Mouse (Mus musculus): ENCODE data around the gene Gpatch1. TPM values are rescaled to one million over a fixed set of nuclear protein-coding genes. Genes with fewer than 3 reads are reported as not detected.
"Not testable (repeated sequence)": the region's sequence is repeated elsewhere in the genome, so short reads cannot be mapped to it uniquely, and the experiment has no call there.

Gene Gpatch1
- polyA plus RNA-seq, 2 experiments = 3.7 to 5.4 TPM

DNA sequence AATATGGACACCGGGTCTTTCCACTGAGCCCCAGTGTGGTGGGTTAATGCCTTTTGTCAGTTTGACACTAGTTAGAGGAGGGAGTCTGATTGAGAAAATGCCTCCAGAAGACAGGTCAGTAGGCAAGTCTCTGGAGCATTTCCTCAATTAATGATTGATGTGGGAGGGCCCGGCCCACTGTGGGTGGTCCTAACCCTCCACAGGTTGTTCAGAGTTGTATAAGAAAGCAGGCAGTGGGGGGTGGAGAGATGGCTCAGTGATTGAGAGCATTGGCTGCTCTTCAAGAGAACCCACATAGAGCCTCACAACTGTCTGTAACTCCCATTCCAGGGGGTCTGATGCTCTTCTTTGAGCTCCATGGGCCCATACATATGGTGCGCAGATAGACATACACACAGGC lies 13.3 kb upstream of the Gpatch1 start:
- no peaks in the 10 kb centered on the region for H3K36me3 ChIP-seq (replicated peaks; ENCODE audit: control insufficient read depth, insufficient read depth, low read depth)
- H3K9me3 ChIP-seq (ENCODE audit: control insufficient read depth, low read length) = no peaks in the 10 kb centered on the region
- no peak overlapping the region for H3K4me3 ChIP-seq (ENCODE audit: insufficient read depth in 1 of 2, low read depth in 2 of 2, low read length in 2 of 2)
- H3K27ac ChIP-seq = no peak overlapping the region
- peaks cover 32% of the 10 kb centered on the region for H3K27me3 ChIP-seq (ENCODE audit: control insufficient read depth, insufficient read depth, low read length)
- TF ChIP-seq EP300 (IDR thresholded peaks at IDR 0.05; ENCODE audit: low read depth) = no peak
- TF ChIP-seq CTCF (IDR thresholded peaks at IDR 0.05; ENCODE audit: low read depth) = no peak
- peaks cover 0 to 4% of the 10 kb centered on the region in 2 experiments; a peak in 1 of 4 replicates for H3K4me1 ChIP-seq (replicated peaks; ENCODE audit: control insufficient read depth in 2 of 2, insufficient read depth in 2 of 2, low read length in 1 of 2)
- no peak overlapping the region for H3K9ac ChIP-seq (replicated peaks)
- DNase-seq (ENCODE audit: low read depth in 3 of 3, low spot score in 3 of 3) (no peak), ATAC-seq (ENCODE audit: insufficient read depth) (no peak)
- 59% methylated on average over 3 of the region's 3 CpGs for WGBS (ENCODE audit: insufficient replicate concordance)
- no peak overlapping the region for H3K4me2 ChIP-seq (ENCODE audit: low read depth)

DNA sequence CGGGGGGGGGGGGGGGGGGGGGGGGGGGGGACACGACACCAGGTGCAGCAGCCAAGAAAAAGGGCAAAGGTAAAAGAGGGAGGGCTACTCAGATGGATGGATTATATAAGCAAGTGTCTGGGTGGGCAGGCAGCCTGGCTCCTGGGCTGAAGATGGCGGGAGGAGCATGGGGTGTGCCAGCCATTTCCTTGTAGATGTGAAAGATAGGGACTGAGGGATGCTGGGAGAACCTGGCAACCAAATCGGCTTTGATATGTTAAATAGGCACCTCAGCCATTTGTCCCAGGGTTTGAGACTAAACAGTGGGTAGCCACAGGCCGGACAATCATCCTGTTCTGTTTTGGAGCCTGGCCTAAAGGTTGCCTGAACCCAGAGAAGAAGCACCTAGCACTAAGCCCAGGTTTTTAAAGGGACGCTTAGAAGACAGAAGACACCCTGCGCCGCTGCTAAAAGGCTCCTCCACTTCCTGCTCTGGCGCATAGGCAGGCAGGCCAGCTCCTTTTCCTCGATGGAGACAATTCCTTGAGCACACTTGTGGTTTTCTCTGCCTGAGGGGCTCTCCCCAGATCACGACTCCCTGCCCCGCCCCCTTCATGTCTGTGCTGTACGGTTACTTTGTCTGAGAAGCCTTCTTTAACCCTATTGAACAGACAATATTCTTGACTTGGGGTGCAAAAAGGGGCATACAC lies 4.6 kb upstream of the Gpatch1 start:
- Histone ChIP-seq H3K4me2 (ENCODE audit: low read depth) (no peak overlapping the region), H3K4me3 (ENCODE audit: insufficient read depth in 1 of 2, low read depth in 2 of 2, low read length in 2 of 2) (no peak overlapping the region), H3K9me3 (ENCODE audit: control insufficient read depth, low read length) (no peaks in the 10 kb centered on the region), H3K9ac (replicated peaks) (no peak overlapping the region), H3K27ac (no peak overlapping the region), H3K27me3 (ENCODE audit: control insufficient read depth, insufficient read depth, low read length) (no peaks in the 10 kb centered on the region), H3K4me1 (replicated peaks; ENCODE audit: control insufficient read depth in 2 of 2, insufficient read depth in 2 of 2, low read length in 1 of 2) (peaks cover 0 to 7% of the 10 kb centered on the region in 2 experiments; a peak in 1 of 4 replicates), H3K36me3 (replicated peaks; ENCODE audit: control insufficient read depth, insufficient read depth, low read depth) (no peaks in the 10 kb centered on the region)
- ATAC-seq (ENCODE audit: insufficient read depth) (no peak), DNase-seq (ENCODE audit: low read depth in 3 of 3, low spot score in 3 of 3) (no peak)
- TF ChIP-seq CTCF (IDR thresholded peaks at IDR 0.05; ENCODE audit: low read depth) (no peak), EP300 (IDR thresholded peaks at IDR 0.05; ENCODE audit: low read depth) (no peak)
- 13% methylated on average over 11 of the region's 13 CpGs for WGBS (ENCODE audit: insufficient replicate concordance)

DNA sequence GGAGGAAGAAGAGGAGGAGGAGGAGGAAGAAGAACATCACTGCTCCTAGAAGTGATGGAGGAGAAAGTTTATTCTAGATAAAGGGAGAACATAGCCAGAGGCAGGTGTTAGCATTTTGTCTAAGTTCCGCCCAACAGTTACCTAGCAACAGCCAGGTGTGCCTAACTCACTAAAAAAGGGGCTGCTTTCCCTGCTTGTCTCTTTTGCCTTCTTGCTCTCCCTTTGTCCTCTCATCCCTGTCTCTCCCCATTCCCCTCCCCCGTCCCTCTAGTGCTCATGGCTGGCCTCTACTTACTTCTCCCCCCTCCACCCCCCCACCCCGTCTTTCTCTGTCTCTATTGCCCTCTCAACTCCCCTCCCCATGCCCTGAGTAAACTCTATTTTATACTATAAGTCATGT lies 3.9 kb upstream of the Gpatch1 start:
- peaks cover 0 to 13% of the 10 kb centered on the region in 2 experiments; a peak in 2 of 4 replicates for H3K4me1 ChIP-seq (replicated peaks; ENCODE audit: control insufficient read depth in 2 of 2, insufficient read depth in 2 of 2, low read length in 1 of 2)
- no peak overlapping the region for H3K4me3 ChIP-seq (ENCODE audit: insufficient read depth in 1 of 2, low read depth in 2 of 2, low read length in 2 of 2)
- H3K9me3 ChIP-seq (ENCODE audit: control insufficient read depth, low read length) = no peaks in the 10 kb centered on the region
- H3K36me3 ChIP-seq (replicated peaks; ENCODE audit: control insufficient read depth, insufficient read depth, low read depth) = no peaks in the 10 kb centered on the region
- ATAC-seq (ENCODE audit: insufficient read depth) (no peak), DNase-seq (ENCODE audit: low read depth in 3 of 3, low spot score in 3 of 3) (no peak)
- no peaks in the 10 kb centered on the region for H3K27me3 ChIP-seq (ENCODE audit: control insufficient read depth, insufficient read depth, low read length)
- H3K9ac ChIP-seq (replicated peaks) = no peak overlapping the region
- TF ChIP-seq CTCF (IDR thresholded peaks at IDR 0.05; ENCODE audit: low read depth) = no peak
- no peak for TF ChIP-seq EP300 (IDR thresholded peaks at IDR 0.05; ENCODE audit: low read depth)
- no peak overlapping the region for H3K4me2 ChIP-seq (ENCODE audit: low read depth)
- no peak overlapping the region for H3K27ac ChIP-seq
- WGBS (ENCODE audit: insufficient replicate concordance) = 40% methylated on average over 3 of the region's 3 CpGs

DNA sequence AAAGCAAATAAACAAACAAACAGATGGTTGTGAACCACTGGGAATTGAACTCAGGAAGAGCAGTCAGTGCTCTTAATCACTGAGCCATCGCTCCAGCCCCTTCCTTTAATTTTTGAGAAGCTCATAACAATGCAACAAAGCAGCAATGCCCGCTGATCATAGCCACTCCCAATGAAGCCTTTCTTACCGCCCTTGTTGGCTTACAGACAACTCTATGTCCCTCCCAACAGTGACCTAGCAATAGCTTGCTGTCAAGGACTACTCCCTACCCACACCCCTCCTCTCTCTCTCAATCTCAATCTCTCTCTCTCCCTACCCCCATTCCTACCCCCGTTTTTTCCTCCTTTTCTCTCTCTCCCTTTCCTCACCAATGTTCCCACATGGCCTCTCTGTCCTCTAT lies 1.5 kb upstream of the Gpatch1 start:
- ATAC-seq (ENCODE audit: insufficient read depth) (no peak), DNase-seq (ENCODE audit: low read depth in 3 of 3, low spot score in 3 of 3) (no peak)
- Histone ChIP-seq H3K4me3 (ENCODE audit: insufficient read depth in 1 of 2, low read depth in 2 of 2, low read length in 2 of 2) (no peak overlapping the region), H3K36me3 (replicated peaks; ENCODE audit: control insufficient read depth, insufficient read depth, low read depth) (no peaks in the 10 kb centered on the region), H3K4me2 (ENCODE audit: low read depth) (no peak overlapping the region), H3K27ac (no peak overlapping the region), H3K27me3 (ENCODE audit: control insufficient read depth, insufficient read depth, low read length) (no peaks in the 10 kb centered on the region), H3K9ac (replicated peaks) (no peak overlapping the region), H3K9me3 (ENCODE audit: control insufficient read depth, low read length) (no peaks in the 10 kb centered on the region), H3K4me1 (replicated peaks; ENCODE audit: control insufficient read depth in 2 of 2, insufficient read depth in 2 of 2, low read length in 1 of 2) (peaks cover 0 to 15% of the 10 kb centered on the region in 2 experiments; a peak in 2 of 4 replicates)
- 59% methylated on average over 4 of the region's 4 CpGs for WGBS (ENCODE audit: insufficient replicate concordance)
- TF ChIP-seq EP300 (IDR thresholded peaks at IDR 0.05; ENCODE audit: low read depth) (no peak), CTCF (IDR thresholded peaks at IDR 0.05; ENCODE audit: low read depth) (no peak)

DNA sequence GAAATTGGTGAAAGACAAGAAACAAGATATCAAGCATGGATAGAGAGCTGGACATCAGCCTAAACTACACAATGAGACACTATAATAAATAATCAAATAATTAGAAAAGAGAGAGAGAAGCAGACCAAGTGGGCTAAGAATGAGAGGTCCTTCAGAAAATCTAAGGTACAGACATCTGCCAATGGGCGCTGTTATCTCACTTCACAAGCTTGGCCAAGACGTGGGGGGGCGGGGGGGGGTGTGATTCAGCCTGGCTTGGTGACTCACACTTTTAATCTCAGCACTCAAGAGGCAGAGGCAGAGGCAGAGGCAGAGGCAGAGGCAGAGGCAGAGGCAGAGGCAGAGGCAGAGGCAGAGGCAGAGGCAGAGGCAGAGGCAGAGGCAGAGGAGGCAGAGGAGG lies 981 bp upstream of the Gpatch1 start:
- WGBS (ENCODE audit: insufficient replicate concordance) = 33% methylated on average over 3 of the region's 3 CpGs
- not testable (repeated sequence) for ATAC-seq (ENCODE audit: insufficient read depth); H3K9ac ChIP-seq (replicated peaks); DNase-seq (ENCODE audit: low read depth in 3 of 3, low spot score in 3 of 3); H3K27me3 ChIP-seq (ENCODE audit: control insufficient read depth, insufficient read depth, low read length); H3K36me3 ChIP-seq (replicated peaks; ENCODE audit: control insufficient read depth, insufficient read depth, low read depth); H3K9me3 ChIP-seq (ENCODE audit: control insufficient read depth, low read length); H3K27ac ChIP-seq; H3K4me3 ChIP-seq (ENCODE audit: insufficient read depth in 1 of 2, low read depth in 2 of 2, low read length in 2 of 2); H3K4me2 ChIP-seq (ENCODE audit: low read depth)
- H3K4me1 ChIP-seq (replicated peaks; ENCODE audit: control insufficient read depth in 2 of 2, insufficient read depth in 2 of 2, low read length in 1 of 2) = peaks cover 0 to 15% of the 10 kb centered on the region in 2 experiments; a peak in 2 of 4 replicates

All from liver, embryonic 14.5 days (tissue).